ENCODE assay signal across 8 mouse cellular contexts in genomic region chr3:84345646-84345980, GRCm38 (mm10). TPM values are rescaled to one million over a fixed set of nuclear protein-coding genes. Genes with fewer than 3 reads are reported as not detected.
DNase-seq lines count a peak whose midpoint lies in the region; ATAC-seq and TF ChIP-seq lines count a peak whose summit lies in the region.

No protein-coding gene starts in this region.

- DNase-seq in cerebellum, postnatal 10 days = peak; percentile 39 to 43
- no peak for DNase-seq in cerebellum, adult 2 months
- peak; percentile 37 for DNase-seq in adrenal gland, postnatal 25 days
- DNase-seq in hindbrain, embryonic 11.5 days (ENCODE audit: low spot score) = no peak
- DNase-seq in liver, embryonic 13.5 days = no peak
- DNase-seq in stomach, postnatal 0 days (ENCODE audit: low spot score) = no peak
- DNase-seq in MN1 (ENCODE audit: low spot score) = no peak
- DNase-seq in thymus, postnatal 25 days = no peak

- no peak overlapping the region for H3K27ac ChIP-seq in cerebellum, adult 2 months (ENCODE audit: insufficient read depth, low read length)
- no peak overlapping the region for H3K27ac ChIP-seq in hindbrain, embryonic 11.5 days (ENCODE audit: low read depth, low read length)
- H3K27ac ChIP-seq in liver, embryonic 13.5 days = no peak overlapping the region
- H3K27ac ChIP-seq in stomach, postnatal 0 days (replicated peaks) = no peak overlapping the region

- no peaks in the 10 kb centered on the region for H3K36me3 ChIP-seq in hindbrain, embryonic 11.5 days (ENCODE audit: control insufficient read depth, insufficient read depth, low read length)
- H3K36me3 ChIP-seq in liver, embryonic 13.5 days = no peaks in the 10 kb centered on the region
- no peaks in the 10 kb centered on the region for H3K36me3 ChIP-seq in stomach, postnatal 0 days (ENCODE audit: control insufficient read depth, insufficient read depth, low read length)

- no peak overlapping the region for H3K9ac ChIP-seq in hindbrain, embryonic 11.5 days (ENCODE audit: low read depth, low read length)
- H3K9ac ChIP-seq in liver, embryonic 13.5 days = no peak overlapping the region
- no peak overlapping the region; the same call in 1 of the 2 replicates for H3K9ac ChIP-seq in stomach, postnatal 0 days (ENCODE audit: low read length)

- no peak for TF ChIP-seq EP300 in stomach, postnatal 0 days (optimal IDR thresholded peaks at IDR 0.05)

- TF ChIP-seq POLR2A in cerebellum, adult 2 months (IDR thresholded peaks at IDR 0.05; ENCODE audit: borderline replicate concordance, insufficient read depth, low read length) = no peak

- peak overlapping the region; percentile 62; the same call in 1 of the 2 replicates for H3K4me2 ChIP-seq in hindbrain, embryonic 11.5 days (replicated peaks; ENCODE audit: low read depth, low read length)
- peak overlapping the region; percentile 67 for H3K4me2 ChIP-seq in liver, embryonic 13.5 days
- peak overlapping the region; percentile 79 for H3K4me2 ChIP-seq in stomach, postnatal 0 days (replicated peaks; ENCODE audit: low read depth)

- no peaks in the 10 kb centered on the region for H3K9me3 ChIP-seq in hindbrain, embryonic 11.5 days (ENCODE audit: control insufficient read depth, low read length)
- H3K9me3 ChIP-seq in liver, embryonic 13.5 days (replicated peaks) = no peaks in the 10 kb centered on the region
- H3K9me3 ChIP-seq in stomach, postnatal 0 days (ENCODE audit: control insufficient read depth, low read length) = no peaks in the 10 kb centered on the region

- H3K27me3 ChIP-seq in cerebellum, adult 2 months (ENCODE audit: control insufficient read depth, insufficient read depth, low read length) = no peaks in the 10 kb centered on the region
- H3K27me3 ChIP-seq in hindbrain, embryonic 11.5 days (ENCODE audit: control insufficient read depth, insufficient read depth, low read length) = no peaks in the 10 kb centered on the region
- peaks cover 50% of the 10 kb centered on the region for H3K27me3 ChIP-seq in liver, embryonic 13.5 days
- no peaks in the 10 kb centered on the region for H3K27me3 ChIP-seq in stomach, postnatal 0 days (ENCODE audit: control insufficient read depth, insufficient read depth, low read length)

- H3K4me3 ChIP-seq in cerebellum, adult 2 months (replicated peaks; ENCODE audit: insufficient read depth, low read depth, low read length) = no peak overlapping the region
- H3K4me3 ChIP-seq in hindbrain, embryonic 11.5 days (ENCODE audit: low read depth, low read length) = no peak overlapping the region; the same call in 1 of the 2 replicates
- no peak overlapping the region for H3K4me3 ChIP-seq in liver, embryonic 13.5 days (replicated peaks)
- peak overlapping the region; percentile 29 for H3K4me3 ChIP-seq in stomach, postnatal 0 days (ENCODE audit: low read depth, low read length)

- peak; percentile 23; the same call in 1 of the 2 replicates for ATAC-seq in hindbrain, embryonic 11.5 days (ENCODE audit: low FRiP score)
- no peak for ATAC-seq in liver, embryonic 13.5 days (ENCODE audit: low read depth)
- ATAC-seq in stomach, postnatal 0 days (ENCODE audit: low FRiP score, low TSS enrichment) = no peak

- 65% methylated on average over 6 of the region's 6 CpGs for WGBS in cerebellum, adult 2 months
- WGBS in hindbrain, embryonic 11.5 days = 48% methylated on average over 6 of the region's 6 CpGs
- WGBS in liver, embryonic 13.5 days (ENCODE audit: insufficient replicate concordance) = 22% methylated on average over 6 of the region's 6 CpGs
- WGBS in stomach, postnatal 0 days = 64% methylated on average over 6 of the region's 6 CpGs

- no peaks in the 10 kb centered on the region for H3K4me1 ChIP-seq in cerebellum, adult 2 months (ENCODE audit: control insufficient read depth, insufficient read depth, low read length)
- no peaks in the 10 kb centered on the region for H3K4me1 ChIP-seq in hindbrain, embryonic 11.5 days (replicated peaks; ENCODE audit: control insufficient read depth, insufficient read depth, low read length)
- peaks cover 40% of the 10 kb centered on the region for H3K4me1 ChIP-seq in liver, embryonic 13.5 days (replicated peaks)
- peaks cover 4% of the 10 kb centered on the region; the same call in 1 of the 2 replicates for H3K4me1 ChIP-seq in stomach, postnatal 0 days (replicated peaks; ENCODE audit: control insufficient read depth, insufficient read depth)

- no peak for TF ChIP-seq CTCF in cerebellum, adult 2 months (IDR thresholded peaks at IDR 0.05; ENCODE audit: borderline replicate concordance, insufficient read depth, low read depth, low read length)
- no peak for TF ChIP-seq CTCF in stomach, postnatal 0 days (IDR thresholded peaks at IDR 0.05; ENCODE audit: low read depth)

RNA-seq across cellular contexts. Expression of gene Trim2, which starts 38.9 kb away (rescaled TPM):
- 120 and 129 TPM in 2 replicates for polyA plus RNA-seq in cerebellum, adult 2 months (2012; rRNA removed)
- 71.7 and 83.1 TPM in 2 replicates for total RNA-seq in adrenal gland, postnatal 25 days (2021)
- polyA plus RNA-seq in hindbrain, embryonic 11.5 days (2014; fragmentation: Nextera tagmentation; extraction: Ambion mirVana) = 104 and 109 TPM in 2 replicates
- 3.9 and 4.8 TPM in 2 replicates for polyA plus RNA-seq in liver, embryonic 13.5 days (2015; fragmentation: Nextera tagmentation; extraction: Ambion mirVana)
- polyA plus RNA-seq in stomach, postnatal 0 days (2015; fragmentation: Nextera tagmentation; extraction: Ambion mirVana) = 30.0 and 30.7 TPM in 2 replicates

Comparison
In these comparisons a context has a peak if more than half of its experiments do, and no peak if none do; other contexts are left out.
1. DNase-seq: peak in cerebellum, postnatal 10 days (2 of 2) and adrenal gland, postnatal 25 days (single experiment); none in cerebellum, adult 2 months (0 of 2), hindbrain, embryonic 11.5 days (single experiment), liver, embryonic 13.5 days (single experiment), stomach, postnatal 0 days (single experiment), MN1 (single experiment) and thymus, postnatal 25 days (single experiment).
2. Peak in every context shown above with its lines, with median percentiles within 50 percentile points of each other: H3K4me2 ChIP-seq.